Mouse (Mus musculus): Measurements from ENCODE around the gene Rad9a. TPM values are rescaled to one million over a fixed set of nuclear protein-coding genes. Genes with fewer than 3 reads are reported as not detected.

Rad9a gene
- polyA plus RNA-seq, 1 experiment: 9.2 TPM

- no peaks in the 10 kb centered on the region for H3K27me3 ChIP-seq (ENCODE audit: control insufficient read depth, insufficient read depth, low read length)
- no peaks in the 10 kb centered on the region for H3K36me3 ChIP-seq (ENCODE audit: control insufficient read depth, insufficient read depth, low read length)
- TF ChIP-seq POLR2A (IDR thresholded peaks at IDR 0.05; ENCODE audit: control insufficient read depth, low read depth, low read length): no peak
- no peak for TF ChIP-seq CTCF (IDR thresholded peaks at IDR 0.05; ENCODE audit: control insufficient read depth, insufficient read depth, insufficient replicate concordance, low read depth, low read length)
- 0 out of 2 replicates have a peak overlapping the region, but pooled peaks have one; percentile 7 for H3K27ac ChIP-seq (ENCODE audit: control insufficient read depth, insufficient read depth, low read depth, low read length)
- H3K4me1 ChIP-seq (ENCODE audit: control insufficient read depth, insufficient read depth, low read length): 0 out of 2 replicates have a peak, but pooled peaks cover 2% of the 10 kb centered on the region
- H3K4me3 ChIP-seq (ENCODE audit: control insufficient read depth, low read depth, low read length): no peak overlapping the region
These were observed 16.2 kb downstream of the Rad9a start for GRCm38 (mm10) chr19:4184976-4185975.

- H3K36me3 ChIP-seq (ENCODE audit: control insufficient read depth, insufficient read depth, low read length): no peaks in the 10 kb centered on the region
- TF ChIP-seq CTCF (IDR thresholded peaks at IDR 0.05; ENCODE audit: control insufficient read depth, insufficient read depth, insufficient replicate concordance, low read depth, low read length) (no peak), POLR2A (IDR thresholded peaks at IDR 0.05; ENCODE audit: control insufficient read depth, low read depth, low read length) (no peak)
- no peak overlapping the region for H3K4me3 ChIP-seq (ENCODE audit: control insufficient read depth, low read depth, low read length)
- H3K27me3 ChIP-seq (ENCODE audit: control insufficient read depth, insufficient read depth, low read length): no peaks in the 10 kb centered on the region
- H3K27ac ChIP-seq (ENCODE audit: control insufficient read depth, insufficient read depth, low read depth, low read length): no peak overlapping the region
- H3K4me1 ChIP-seq (ENCODE audit: control insufficient read depth, insufficient read depth, low read length): 0 out of 2 replicates have a peak, but pooled peaks cover 2% of the 10 kb centered on the region
These were observed 17.8 kb downstream of the Rad9a start for GRCm38 (mm10) chr19:4183689-4184088.

GRCm38 (mm10) chr19:4181892-4182291 lies 19.6 kb downstream of the Rad9a start:
- Histone ChIP-seq H3K27ac (ENCODE audit: control insufficient read depth, insufficient read depth, low read depth, low read length) (no peak overlapping the region), H3K36me3 (ENCODE audit: control insufficient read depth, insufficient read depth, low read length) (no peaks in the 10 kb centered on the region), H3K4me3 (ENCODE audit: control insufficient read depth, low read depth, low read length) (no peak overlapping the region), H3K4me1 (ENCODE audit: control insufficient read depth, insufficient read depth, low read length) (0 out of 2 replicates have a peak, but pooled peaks cover 2% of the 10 kb centered on the region), H3K27me3 (ENCODE audit: control insufficient read depth, insufficient read depth, low read length) (no peaks in the 10 kb centered on the region)
- TF ChIP-seq CTCF (IDR thresholded peaks at IDR 0.05; ENCODE audit: control insufficient read depth, insufficient read depth, insufficient replicate concordance, low read depth, low read length) (no peak), POLR2A (IDR thresholded peaks at IDR 0.05; ENCODE audit: control insufficient read depth, low read depth, low read length) (no peak)

GRCm38 (mm10) chr19:4180411-4180810 lies 21.1 kb downstream of the Rad9a start:
- H3K36me3 ChIP-seq (ENCODE audit: control insufficient read depth, insufficient read depth, low read length): no peaks in the 10 kb centered on the region
- no peaks in the 10 kb centered on the region for H3K27me3 ChIP-seq (ENCODE audit: control insufficient read depth, insufficient read depth, low read length)
- H3K27ac ChIP-seq (ENCODE audit: control insufficient read depth, insufficient read depth, low read depth, low read length): no peak overlapping the region
- TF ChIP-seq CTCF (IDR thresholded peaks at IDR 0.05; ENCODE audit: control insufficient read depth, insufficient read depth, insufficient replicate concordance, low read depth, low read length): no peak
- no peak for TF ChIP-seq POLR2A (IDR thresholded peaks at IDR 0.05; ENCODE audit: control insufficient read depth, low read depth, low read length)
- 0 out of 2 replicates have a peak, but pooled peaks cover 2% of the 10 kb centered on the region for H3K4me1 ChIP-seq (ENCODE audit: control insufficient read depth, insufficient read depth, low read length)
- no peak overlapping the region for H3K4me3 ChIP-seq (ENCODE audit: control insufficient read depth, low read depth, low read length)

GRCm38 (mm10) chr19:4175368-4175947 lies 26.0 kb downstream of the Rad9a start, which contains the start of gene Carns1:
TSS of gene Carns1 (minus strand) at chr19:4175479.
- no peak within 1 kb of the TSS for H3K4me3 ChIP-seq (ENCODE audit: control insufficient read depth, low read depth, low read length)
- no peaks in the 10 kb centered on the region for H3K27me3 ChIP-seq (ENCODE audit: control insufficient read depth, insufficient read depth, low read length)
- H3K27ac ChIP-seq (ENCODE audit: control insufficient read depth, insufficient read depth, low read depth, low read length): no peak within 1 kb of the TSS
- TF ChIP-seq POLR2A (IDR thresholded peaks at IDR 0.05; ENCODE audit: control insufficient read depth, low read depth, low read length) (no peak), CTCF (IDR thresholded peaks at IDR 0.05; ENCODE audit: control insufficient read depth, insufficient read depth, insufficient replicate concordance, low read depth, low read length) (no peak)
- no peaks in the 10 kb centered on the region; the same call in none of the 2 replicates for H3K4me1 ChIP-seq (ENCODE audit: control insufficient read depth, insufficient read depth, low read length)
- H3K36me3 ChIP-seq (ENCODE audit: control insufficient read depth, insufficient read depth, low read length): no peaks in the 10 kb centered on the region

- TF ChIP-seq POLR2A (IDR thresholded peaks at IDR 0.05; ENCODE audit: control insufficient read depth, low read depth, low read length) (no peak), CTCF (IDR thresholded peaks at IDR 0.05; ENCODE audit: control insufficient read depth, insufficient read depth, insufficient replicate concordance, low read depth, low read length) (no peak; the same call in 1 of the 2 replicates)
- Histone ChIP-seq H3K36me3 (ENCODE audit: control insufficient read depth, insufficient read depth, low read length) (no peaks in the 10 kb centered on the region), H3K4me1 (ENCODE audit: control insufficient read depth, insufficient read depth, low read length) (peaks cover 5% of the 10 kb centered on the region), H3K27me3 (ENCODE audit: control insufficient read depth, insufficient read depth, low read length) (no peaks in the 10 kb centered on the region), H3K27ac (ENCODE audit: control insufficient read depth, insufficient read depth, low read depth, low read length) (no peak overlapping the region), H3K4me3 (ENCODE audit: control insufficient read depth, low read depth, low read length) (no peak overlapping the region)
These were observed 28.5 kb downstream of the Rad9a start for GRCm38 (mm10) chr19:4172925-4173324.
